Mouse (Mus musculus) bone marrow macrophage, adult 2 months (primary cell): ENCODE measurements around the gene Dvl2.

Experiments used
- CTCF ChIP-seq: IDR thresholded peaks from 2 replicates; pipeline ENCODE4 v1.5.1; 2012; ENCODE audit warnings: low read depth, mild to moderate bottlenecking, low read length, moderate library complexity
- POLR2A ChIP-seq: IDR thresholded peaks from 2 replicates; pipeline ENCODE4 v1.6.1; 2012; ENCODE audit warnings: mild to moderate bottlenecking, low read depth, low read length, borderline replicate concordance

- no peak for TF ChIP-seq CTCF
- no peak for TF ChIP-seq POLR2A
Measured at GRCm38 (mm10) chr11:70010033-70010432, 9.6 kb downstream of the Dvl2 start.
